Mouse (Mus musculus): ENCODE results near the gene Cd19.

The Cd19 gene

DNA sequence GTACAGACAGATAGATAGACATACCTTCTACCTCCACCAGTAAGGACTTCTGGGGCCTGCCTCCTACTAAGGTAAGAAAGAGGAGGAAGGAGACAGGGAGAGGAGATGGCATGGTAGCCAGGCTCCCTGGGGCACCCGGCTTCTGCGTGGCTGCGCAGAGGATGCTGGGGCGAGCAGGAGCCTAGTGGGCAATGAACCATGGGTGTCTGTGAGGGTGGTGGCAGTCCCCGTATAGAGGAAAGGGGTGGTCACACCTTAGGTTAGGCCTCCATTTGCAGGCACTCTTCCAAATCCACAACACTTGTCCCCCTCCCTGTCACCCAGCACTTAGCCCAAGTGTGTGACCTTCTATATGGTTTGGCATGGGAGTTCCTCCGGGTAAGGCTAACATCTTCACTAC is at the start of gene Cd19:
Cd19 (minus strand) TSS at position 165 of the 400 bp plus-strand sequence.
- DNase-seq (ENCODE audit: low spot score in 2 of 2), result no peak

DNA sequence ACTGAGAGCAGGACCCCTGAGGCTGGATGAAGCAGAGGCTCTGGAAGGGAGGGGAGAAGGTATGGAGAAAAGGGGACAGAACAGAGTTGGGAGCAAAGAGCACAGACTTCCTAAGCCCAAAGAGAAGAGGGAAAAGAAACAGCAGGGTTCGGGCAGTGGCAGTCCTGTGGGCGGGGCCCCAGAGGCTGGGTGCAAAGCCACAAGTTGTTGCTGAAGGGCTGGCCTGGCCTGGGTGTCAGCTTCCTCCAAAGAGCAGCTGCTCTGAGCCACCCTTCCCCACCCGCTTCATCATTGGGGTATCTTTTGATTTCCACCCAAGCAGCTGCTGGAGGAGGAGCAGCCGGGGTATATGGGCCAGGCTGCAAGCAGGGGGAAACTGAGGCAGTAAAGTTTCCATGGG is 49.4 kb upstream of the Cd19 start:
- DNase-seq (ENCODE audit: low spot score in 2 of 2), result no peak

DNA sequence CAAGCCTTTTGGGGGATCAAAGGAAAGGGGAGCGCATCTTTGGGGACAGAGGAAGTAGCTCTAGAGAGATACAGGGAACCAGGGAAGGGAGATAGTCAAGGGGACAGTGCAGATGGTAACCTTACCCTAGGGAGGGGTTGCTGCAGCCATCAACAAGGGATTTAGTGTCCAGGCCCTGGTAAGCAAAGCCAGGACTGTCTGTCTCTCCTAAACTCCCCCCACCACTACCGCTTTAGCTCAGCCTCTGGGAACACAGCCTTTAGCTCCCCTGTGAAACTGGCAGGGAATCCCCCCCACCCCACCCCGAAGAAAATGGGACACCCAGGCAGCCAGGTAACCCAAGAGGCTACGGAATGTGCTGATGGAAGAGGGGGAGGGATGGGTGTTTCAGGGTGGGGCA is 48.9 kb upstream of the Cd19 start:
- no peak for DNase-seq (ENCODE audit: low spot score in 2 of 2)

DNA sequence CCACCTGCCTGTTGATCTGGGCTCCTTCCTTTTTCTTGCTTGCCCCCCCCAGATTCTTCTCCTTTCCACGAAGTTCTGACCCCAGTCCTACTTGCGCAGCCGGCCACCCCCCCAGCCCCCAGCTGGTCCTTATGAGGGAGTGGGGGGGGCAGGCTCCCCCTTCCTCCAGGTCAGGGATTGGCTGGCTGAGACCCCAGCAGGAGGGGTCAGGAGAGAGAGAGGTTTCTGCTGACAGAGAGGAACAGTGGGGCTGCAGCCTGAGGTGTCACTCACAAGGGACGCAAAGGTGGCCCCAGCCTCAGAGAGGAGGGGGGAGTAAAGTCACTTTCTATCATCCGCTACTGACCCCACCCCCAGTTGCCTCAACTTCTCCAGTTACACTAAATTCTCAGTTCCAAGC is 48.3 kb upstream of the Cd19 start, which contains the start of gene Atp2a1:
Atp2a1 (minus strand) TSS at position 105 of the 400 bp plus-strand sequence.
- DNase-seq (ENCODE audit: low spot score in 2 of 2), result no peak

DNA sequence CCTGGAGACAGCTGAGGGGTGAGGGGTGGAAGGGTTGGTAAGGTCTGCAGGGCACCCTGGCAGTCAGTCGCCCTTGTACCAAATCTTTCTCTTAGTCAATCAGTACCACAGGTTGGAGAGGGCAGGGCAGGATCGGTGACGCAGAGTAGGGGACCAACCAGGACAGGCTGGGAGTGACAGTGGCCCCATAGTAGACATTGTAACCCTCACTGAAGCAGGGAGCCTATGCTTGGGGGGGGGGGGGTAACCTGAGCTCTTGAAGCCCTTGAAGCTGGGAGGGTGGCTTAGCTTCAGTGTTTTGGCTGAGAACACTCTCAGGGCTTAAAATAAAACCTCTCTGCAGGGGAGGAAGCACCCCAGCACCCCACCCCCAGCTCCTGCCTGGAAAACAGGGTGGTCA is 46.9 kb upstream of the Cd19 start:
- no peak for DNase-seq (ENCODE audit: low spot score in 2 of 2)

DNA sequence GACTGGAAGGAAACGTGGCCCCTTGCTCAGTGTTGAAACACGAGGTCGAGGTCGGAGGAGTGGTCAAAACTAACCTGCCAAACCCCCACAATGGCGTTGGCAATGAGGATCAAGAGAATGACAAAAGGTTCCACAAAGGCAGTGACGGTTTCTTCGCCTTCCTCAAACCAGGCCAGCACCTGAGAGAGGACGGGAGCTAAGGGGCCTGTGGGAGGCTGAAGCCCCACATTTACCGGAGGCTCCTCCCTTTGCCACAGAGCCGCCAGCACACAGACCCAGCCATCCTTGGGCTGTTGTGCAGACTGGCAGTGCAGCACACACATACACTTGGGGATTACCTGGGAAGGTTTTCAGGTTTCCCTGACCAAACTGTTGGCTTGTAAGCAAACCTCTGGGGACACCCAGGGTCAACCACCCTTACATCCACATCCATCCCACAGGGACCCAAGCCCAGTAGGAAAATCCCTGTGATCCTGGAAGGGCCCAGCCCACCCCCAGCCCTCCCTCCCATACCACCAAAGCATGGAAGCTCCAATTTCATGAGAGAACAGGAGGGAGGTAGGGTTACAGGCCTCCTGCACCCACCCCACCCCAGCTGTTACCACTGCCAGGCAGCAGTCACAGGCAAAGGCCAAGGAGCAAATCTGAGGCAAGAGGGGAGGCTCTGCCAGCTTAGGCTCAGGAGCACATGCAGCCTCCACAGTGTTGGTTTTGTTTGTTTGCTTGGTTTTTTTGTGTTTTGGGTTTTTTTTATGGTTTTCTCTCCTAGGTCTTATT is 46.1 kb upstream of the Cd19 start:
- DNase-seq (ENCODE audit: low spot score in 2 of 2), result no peak

DNA sequence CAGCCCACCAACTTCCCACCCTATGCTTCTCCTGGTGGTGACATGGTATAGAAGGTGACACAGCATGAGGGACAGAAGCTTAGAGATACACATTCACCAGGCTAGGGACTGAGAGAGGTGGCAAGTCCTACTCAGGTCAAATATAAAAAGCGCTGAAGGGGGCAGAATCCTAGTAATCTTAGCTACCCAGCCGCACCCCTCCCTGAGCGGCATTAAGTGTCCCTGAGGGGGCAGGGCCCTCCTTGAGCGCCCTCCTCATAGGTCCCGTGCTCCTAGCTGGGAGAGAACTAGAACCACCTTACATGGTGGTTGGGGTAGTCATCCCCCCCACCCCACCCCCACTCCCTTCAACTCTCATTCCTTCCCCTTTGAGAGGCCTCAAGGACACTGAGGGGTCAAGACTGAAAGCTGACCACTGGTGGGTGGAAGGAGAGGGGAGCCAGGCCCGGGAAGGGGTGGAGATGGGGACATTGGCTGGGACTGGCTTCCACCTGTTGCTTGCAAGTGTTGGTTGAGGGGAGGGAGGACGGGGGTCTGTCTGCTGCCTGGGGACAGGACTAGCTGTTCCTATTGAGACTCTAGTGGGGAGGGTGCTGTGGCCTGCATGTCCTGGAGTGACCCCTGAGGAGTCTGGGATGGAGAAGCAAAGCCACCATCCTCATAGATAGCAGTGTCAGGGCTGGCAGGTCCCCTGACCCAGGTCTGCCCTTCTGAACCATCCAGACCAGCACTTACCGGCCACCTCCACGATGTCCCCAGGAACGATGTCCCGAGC is 44.3 kb upstream of the Cd19 start:
- no peak for DNase-seq (ENCODE audit: low spot score in 2 of 2)

DNA sequence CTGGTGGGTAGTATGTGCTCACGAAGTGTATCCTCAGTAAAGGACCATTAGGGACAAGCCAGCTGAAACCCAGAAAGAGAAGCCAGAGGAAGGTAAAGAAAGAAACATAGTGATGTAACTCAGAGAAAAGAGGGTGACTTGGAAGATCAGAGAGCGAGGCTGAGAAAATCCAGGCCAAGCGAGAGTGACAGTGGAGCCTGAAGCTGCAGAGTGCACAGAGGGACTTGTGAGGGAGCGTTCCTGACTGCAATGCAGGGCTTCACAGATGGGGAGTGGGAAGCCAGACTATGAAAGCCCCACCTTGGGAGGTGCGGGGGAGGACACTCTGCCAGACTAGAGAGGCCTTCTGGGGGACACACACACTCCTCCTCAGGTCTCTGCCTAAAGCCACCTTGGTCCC is 43.5 kb upstream of the Cd19 start:
- no peak for DNase-seq (ENCODE audit: low spot score in 2 of 2)

DNA sequence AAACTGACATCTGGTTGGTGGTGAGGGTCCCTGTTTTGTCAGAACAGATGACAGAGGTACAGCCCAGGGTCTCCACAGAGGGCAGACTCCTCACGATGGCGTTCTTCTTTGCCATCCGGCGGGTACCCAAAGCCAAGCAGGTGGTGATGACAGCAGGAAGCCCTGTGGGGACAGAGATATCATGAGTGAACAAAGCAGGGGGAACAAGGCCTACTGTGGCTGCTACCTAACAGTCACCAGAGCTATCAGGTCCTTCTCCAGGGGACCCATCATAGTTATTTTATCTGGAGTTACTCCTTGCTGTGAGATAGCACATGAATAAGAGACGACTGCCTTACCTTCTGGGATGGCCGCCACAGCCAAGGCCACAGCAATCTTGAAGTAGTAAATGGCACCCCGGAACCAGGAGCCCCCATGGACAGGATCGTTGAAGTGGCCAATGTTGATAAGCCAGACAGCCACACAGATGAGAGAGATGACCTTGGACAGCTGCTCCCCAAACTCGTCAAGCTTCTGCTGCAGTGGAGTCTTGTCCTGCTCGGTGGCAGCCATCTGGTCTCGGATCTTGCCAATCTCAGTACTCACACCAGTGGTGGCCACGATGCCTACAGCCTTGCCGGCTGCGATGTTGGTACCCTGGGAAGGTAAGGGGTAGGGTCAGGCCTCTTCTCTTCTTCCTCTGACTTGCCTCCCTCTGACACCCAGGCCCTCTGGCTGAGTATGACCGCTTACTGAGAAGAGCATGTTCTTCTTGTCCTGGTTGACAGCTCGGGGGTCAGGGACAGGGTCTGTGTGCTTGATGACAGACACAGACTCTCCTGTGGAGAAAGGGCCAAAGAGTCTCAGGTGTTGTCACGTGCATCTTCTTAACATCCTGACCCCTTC is 41.9 kb upstream of the Cd19 start:
- no peak for DNase-seq (ENCODE audit: low spot score in 2 of 2)

DNA sequence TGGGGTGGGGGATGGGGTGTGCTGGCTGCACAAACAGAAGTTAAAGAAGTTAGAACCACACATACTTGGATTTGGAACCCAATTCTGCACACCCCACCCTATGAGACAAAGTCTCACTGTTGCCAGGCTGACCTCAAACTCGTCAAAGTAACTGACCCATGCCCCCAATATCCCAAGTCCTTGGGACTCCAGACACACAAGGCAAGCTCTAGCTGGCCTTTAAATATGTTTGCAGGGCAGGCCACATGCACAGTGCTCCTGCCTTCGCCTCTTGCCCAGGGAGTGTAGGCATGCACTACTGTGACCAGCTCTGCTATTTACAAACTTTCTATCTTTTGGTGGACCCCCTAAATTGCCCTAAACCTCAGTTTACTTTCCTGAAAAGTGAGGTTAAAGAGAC is 40.6 kb upstream of the Cd19 start:
- DNase-seq (ENCODE audit: low spot score in 2 of 2), result no peak

DNA sequence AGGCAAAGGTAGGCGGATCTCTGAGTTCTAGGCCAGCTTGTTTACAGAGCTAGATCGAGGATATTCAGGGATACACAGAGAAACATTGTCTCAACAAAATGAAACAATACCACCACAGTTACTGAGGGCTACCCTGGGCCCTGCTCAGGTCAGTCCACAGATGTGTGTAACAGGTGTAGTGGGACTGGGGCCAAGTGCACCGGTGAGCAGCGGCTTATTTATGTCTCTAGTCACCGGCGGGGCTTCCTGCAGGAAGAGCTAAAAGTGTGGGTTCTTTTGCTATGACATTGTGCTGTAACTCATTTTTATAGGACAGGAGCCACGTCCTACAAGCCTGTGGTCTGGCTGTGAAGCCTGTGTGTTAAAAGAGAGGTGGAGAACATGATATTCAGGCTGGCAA is 39.2 kb upstream of the Cd19 start:
- no peak for DNase-seq (ENCODE audit: low spot score in 2 of 2)

DNA sequence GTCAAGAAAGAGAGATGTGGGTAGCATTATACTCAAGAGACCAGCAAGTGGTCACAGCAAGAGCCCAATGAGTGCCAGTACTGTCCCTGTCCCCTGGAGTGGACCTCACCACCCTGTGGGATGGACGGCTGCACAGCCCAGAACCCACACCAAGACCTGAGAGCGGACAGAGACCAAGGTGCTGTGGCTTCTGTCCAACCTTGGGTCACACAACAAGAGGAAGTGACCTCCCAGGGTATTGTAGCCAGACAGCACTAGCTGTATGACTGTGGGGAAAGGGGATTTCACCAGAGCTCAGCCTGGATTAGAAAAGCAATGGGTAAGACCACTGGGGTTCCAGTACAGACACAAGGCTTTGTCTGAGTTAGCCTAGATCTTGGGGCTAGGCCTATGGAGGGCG is 37.6 kb upstream of the Cd19 start:
- no peak for DNase-seq (ENCODE audit: low spot score in 2 of 2)

DNA sequence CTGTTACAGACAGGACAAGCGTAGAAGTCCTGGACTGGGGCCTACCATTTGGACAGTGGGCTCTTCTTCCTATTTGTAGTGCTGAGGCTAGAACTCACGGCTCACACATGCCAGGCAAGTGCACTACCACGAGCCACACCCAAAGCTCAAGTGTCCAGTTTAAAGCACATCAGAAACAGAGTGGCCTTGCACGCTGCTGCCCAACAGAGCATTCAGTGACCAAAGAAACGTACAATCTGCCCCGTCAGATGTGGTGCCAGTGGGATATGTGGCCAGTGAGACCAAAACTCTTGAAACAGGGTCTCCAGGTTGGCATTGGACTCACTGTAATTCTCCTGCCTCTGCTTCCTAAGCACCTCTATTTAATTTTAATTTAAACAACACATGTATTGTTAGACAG is 36.0 kb upstream of the Cd19 start:
- DNase-seq (ENCODE audit: low spot score in 2 of 2), result no peak

DNA sequence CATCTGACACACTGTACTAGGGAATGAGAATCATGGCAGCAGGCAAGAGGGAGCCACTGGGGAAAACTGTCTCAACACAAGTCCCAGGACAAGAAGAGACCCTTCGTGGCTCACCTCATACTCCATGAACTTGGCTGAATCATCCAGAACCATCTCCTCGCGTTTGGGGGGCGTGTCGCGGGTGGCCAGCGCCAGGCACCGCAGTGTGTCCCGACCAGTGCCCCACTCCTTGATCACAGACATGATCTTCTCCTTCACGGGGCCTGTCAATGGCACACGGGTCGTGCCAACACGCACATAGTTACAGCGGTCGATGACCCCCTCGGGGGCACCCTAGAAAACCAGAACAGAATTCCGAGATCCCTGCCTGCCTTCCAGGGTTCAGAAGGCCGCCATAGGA is 35.3 kb upstream of the Cd19 start:
- no peak for DNase-seq (ENCODE audit: low spot score in 2 of 2)

DNA sequence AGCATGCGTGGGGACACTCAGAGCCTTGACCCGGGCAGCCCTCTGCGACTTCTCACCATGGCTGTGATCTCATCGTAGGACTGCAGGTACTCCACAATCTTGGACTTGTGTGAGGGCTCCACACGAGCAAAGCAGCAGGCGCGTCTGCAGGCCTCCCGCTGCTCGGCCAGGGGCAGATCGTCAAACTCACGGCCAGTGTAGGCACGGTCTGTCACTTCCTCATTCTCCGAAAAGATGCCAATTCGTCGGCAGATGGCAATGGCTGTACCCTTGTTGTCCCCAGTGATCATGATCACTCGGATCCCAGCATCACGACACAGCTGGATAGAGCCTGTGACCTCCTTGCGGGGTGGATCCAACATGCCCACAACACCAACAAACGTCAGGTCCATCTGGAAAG is 33.8 kb upstream of the Cd19 start:
- no peak for DNase-seq (ENCODE audit: low spot score in 2 of 2)

DNA sequence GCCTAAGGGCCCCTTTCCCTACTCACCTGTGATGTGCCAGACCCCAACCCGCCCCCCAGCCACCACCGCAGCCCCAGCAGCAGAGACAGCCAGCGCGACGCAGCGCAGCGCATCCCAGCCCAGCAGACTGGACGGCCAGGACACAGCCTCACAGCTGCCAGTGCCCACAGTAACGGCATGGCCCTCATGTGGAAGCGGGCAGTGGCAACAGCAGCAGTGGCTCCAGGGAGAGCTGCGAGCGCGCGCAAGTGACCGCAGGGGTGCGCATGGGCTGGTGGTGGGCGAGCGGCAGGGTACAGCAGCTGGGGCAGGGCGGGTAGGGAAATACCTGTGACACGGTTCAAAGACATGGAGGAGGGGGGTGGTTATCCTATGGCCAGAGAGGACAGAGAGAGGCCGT is 31.5 kb upstream of the Cd19 start:
- no peak for DNase-seq (ENCODE audit: low spot score in 2 of 2)

DNA sequence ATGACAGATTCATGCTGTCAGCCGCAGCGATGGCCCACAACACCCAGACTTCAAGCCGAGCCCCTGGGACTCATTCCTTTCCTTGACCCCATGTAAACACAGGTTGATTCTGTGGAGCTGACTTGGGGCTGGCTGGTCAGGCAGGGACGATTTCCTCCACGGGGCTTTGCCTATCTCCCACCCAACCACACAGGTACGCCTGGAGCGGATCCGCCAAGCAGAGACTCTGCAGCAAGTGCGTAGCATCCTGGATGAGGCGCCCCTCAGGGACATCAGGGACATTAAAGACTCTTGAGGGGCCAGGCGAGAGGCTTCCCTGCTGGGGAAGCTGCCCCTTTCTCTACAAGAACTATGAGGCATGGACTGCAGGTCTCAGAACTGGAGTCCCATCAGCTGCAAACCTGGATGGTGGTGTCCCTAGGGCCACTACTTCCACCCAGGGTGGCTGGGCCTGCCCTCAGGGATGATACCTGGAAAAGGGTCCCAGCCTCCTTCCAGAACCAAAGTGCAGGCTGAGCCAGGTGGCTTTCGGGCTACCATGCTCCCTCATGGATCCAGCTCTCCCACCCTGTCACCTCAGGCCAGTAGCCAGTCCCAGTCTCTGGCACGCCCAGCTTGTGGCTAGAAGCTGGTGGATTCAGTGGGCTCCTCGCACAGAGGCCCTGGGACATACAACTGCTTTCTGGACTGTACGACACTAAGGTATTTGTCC is 30.6 kb upstream of the Cd19 start:
- DNase-seq (ENCODE audit: low spot score in 2 of 2), result no peak

DNA sequence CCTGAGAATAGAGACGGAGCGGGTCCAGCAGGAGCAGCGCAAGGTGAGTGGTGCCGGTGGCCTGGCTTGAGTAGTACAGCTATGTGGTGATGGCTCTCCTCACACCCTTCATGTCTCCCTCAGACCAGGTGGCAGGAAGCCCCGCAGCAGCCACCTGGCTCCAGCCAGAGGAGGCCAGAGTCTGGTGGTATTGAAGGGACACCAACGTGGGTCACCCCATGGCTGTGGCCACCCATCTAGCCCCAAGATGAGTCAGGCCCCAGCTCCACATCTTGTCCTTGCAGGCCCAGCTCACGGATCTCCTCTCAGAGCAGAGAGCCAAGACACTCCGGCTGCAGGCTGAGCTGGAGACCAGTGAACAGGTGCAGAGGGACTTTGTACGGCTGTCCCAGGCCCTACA is 29.8 kb upstream of the Cd19 start:
- DNase-seq (ENCODE audit: low spot score in 2 of 2), result no peak

DNA sequence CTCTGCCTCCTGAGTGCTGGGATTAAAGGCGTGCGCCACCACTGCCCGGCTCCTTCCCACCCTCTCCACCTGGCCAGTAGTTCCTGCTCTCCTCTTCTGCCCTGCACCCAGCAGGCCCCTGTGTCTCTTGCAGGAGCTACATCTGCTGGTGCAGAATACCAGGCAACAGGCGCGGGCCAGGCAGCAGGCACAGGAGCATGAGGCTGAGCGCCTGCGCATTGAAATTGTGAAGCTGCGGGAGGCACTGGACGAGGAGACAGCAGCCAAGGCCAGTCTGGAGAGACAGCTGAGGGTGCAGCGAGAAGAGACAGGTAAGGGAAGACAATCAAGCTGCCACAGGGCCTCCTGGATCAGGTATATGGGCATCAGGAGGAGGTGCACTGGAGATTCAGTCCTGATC is 29.3 kb upstream of the Cd19 start:
- DNase-seq (ENCODE audit: low spot score in 2 of 2), result no peak

DNA sequence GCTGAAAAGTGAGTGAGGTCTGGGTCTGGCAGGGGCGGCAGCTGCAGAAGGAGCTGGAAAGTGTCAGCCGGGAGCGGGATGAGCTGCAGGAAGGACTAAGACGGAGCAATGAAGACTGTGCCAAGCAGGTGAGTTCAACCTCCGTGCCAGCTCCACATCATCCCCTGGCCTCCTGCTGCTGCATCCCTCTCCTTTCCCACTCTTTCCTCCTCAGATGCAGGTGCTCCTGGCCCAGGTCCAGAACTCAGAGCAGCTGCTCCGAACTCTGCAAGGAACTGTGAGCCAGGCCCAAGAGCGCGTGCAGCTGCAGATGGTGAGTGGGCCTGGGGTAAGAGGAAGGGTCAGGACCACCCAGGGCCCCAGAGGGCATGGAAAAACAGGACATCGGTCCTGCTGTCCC is 25.4 kb upstream of the Cd19 start:
- DNase-seq (ENCODE audit: low spot score in 2 of 2), result no peak

DNA sequence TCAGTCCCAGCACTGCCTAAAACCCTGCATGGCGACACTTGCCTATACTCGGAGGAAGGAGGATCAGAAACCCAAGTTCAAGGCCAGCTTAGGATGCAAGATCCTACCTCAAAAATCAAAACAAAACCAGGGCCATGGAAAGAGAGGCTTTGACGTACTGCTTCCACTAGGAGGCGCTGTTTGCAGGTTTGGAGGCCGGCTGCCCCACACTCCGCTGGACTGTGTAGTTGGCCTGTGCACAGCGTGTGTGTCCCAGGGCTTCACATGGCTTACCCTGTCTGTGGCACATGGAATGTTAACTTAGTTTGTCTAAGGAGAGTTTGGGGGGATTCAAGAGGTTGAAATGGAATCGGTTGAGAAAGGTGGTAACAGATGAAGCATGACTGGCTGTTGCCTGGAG is 22.2 kb upstream of the Cd19 start:
- DNase-seq (ENCODE audit: low spot score in 2 of 2), result peak in 1 of 2 experiments; percentile 77

DNA sequence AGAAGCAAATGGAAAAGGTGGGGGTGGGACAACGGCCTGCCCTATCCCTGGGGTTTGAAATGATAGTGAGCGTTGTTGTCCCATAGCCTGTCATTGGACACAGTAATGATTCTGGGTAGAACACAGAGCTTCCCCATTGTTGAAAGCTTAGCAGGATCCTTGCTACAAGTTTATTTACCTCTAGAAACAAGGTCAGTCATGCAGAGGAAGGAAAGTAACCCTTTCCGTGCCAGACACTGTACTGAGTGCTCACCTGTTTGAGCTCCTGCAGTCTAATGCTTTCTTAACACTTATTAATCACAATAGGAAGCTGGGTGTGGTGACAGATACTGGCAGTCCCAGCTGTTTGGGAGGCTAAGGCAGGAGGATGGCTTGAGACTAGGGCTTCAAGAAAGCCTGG is 21.1 kb upstream of the Cd19 start:
- no peak for DNase-seq (ENCODE audit: low spot score in 2 of 2)

Data from urinary bladder, postnatal 4 days (tissue).